Mouse (Mus musculus) G1E (cell line): Measurements from ENCODE around the gene Fscn2.
A peak's percentile ranks its signal among the peaks of the same experiment; 100 is the strongest.

ENCODE experiments used
- CTCF ChIP-seq: IDR thresholded peaks from 2 replicates; pipeline ENCODE4 v1.5.1; 2012; ENCODE audit warnings: low read depth, low read length, inconsistent platforms, mixed read lengths
- GATA2 ChIP-seq: IDR thresholded peaks from 2 replicates; pipeline ENCODE4 v1.6.1; 2012; ENCODE audit warnings: low read depth, low read length, inconsistent platforms, borderline replicate concordance
- TAL1 ChIP-seq: conservative IDR thresholded peaks from 2 replicates; pipeline ENCODE4 v1.6.1; 2012; ENCODE audit warnings: low read depth, low read length, inconsistent platforms, mixed read lengths

DNA sequence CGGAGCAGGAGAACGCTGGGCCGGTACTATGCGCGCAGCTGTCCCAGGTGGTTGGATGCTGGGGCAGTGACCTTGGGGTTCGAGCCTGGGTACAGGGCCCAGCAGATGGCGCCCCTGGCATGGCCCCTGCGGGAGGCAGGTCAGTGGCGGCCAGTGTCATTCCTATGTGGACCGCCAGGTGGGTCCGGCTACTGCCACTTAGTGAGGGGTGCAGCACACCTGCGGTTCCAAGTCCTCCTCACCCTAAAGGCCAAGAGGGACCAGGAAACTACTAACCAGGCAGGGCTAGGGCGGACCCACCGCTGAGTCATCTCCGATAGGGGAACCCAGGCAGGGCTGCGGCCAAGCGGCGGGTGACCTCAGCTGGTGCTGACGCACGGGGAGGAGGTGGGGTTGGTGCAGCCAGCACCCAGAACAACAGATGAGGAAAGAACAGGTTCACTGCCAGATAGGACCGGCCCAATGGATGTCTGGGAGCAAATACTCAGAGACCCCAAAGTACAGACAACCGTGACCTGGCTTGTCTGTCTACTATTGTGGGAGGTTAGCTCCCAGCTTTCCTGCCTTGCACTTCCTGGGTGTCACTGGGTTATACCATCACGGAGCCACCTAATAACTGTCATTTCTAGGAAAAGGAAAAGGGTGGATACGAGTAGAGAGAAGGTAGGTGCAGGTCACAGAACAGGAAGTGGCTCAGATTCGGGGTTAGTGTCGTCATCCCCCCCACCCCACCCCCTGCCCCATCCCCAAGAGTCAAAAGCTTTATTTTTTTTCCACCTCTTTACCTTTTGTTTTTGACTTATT lies 7.6 kb upstream of the Fscn2 start:
- TF ChIP-seq CTCF (peak; percentile 49; the same call in 1 of the 2 replicates), GATA2 (no peak), TAL1 (no peak)
